Mouse (Mus musculus) adrenal gland, postnatal 14 days (tissue): ENCODE results near the gene Stat5b. TPM values are rescaled to one million over a fixed set of nuclear protein-coding genes. Genes with fewer than 3 reads are reported as not detected.

Source experiments
- DNase-seq: peaks from one replicate; pipeline ENCODE4 v3.0.0; 2021; ENCODE audit warnings: mixed read lengths
- total RNA-seq: library from RNA; stranded (reverse); gene quantifications from 2 replicates; pipeline ENCODE4 v1.2.3, GENCODE M21; 2021

Stat5b gene
- total RNA-seq, 1 experiment from 2014 or later: 74.6 TPM

- no peak for DNase-seq
These were observed 82.7 kb downstream of the Stat5b start for GRCm38 (mm10) chr11:100767871-100768270.

- DNase-seq: no peak
These were observed 83.8 kb downstream of the Stat5b start for GRCm38 (mm10) chr11:100766726-100767125.

GRCm38 (mm10) chr11:100762831-100763230, 87.7 kb downstream of the Stat5b start, which contains the start of gene Hcrt:
Hcrt (minus strand) TSS chr11:100762931.
- DNase-seq: no peak

GRCm38 (mm10) chr11:100761547-100762045, 88.9 kb downstream of the Stat5b start:
- peak; percentile 96 for DNase-seq

- DNase-seq: peak; percentile 81
These were observed 90.8 kb downstream of the Stat5b start, which contains the start of gene Kcnh4 for GRCm38 (mm10) chr11:100759611-100760233. Kcnh4 (minus strand) TSS chr11:100759942.

GRCm38 (mm10) chr11:100758707-100759610, 91.6 kb downstream of the Stat5b start:
- peak; percentile 78 for DNase-seq

GRCm38 (mm10) chr11:100757566-100757965, 93.0 kb downstream of the Stat5b start:
- no peak for DNase-seq

- DNase-seq: no peak
These were observed 94.0 kb downstream of the Stat5b start for GRCm38 (mm10) chr11:100756476-100756875.

GRCm38 (mm10) chr11:100754693-100755057, 95.8 kb downstream of the Stat5b start:
- no peak for DNase-seq

- no peak for DNase-seq
These were observed 96.4 kb downstream of the Stat5b start for GRCm38 (mm10) chr11:100754021-100754692.

GRCm38 (mm10) chr11:100752294-100752693, 98.2 kb downstream of the Stat5b start:
- no peak for DNase-seq

- DNase-seq: no peak
These were observed 100.4 kb downstream of the Stat5b start for GRCm38 (mm10) chr11:100750127-100750526.

- peak; percentile 38 for DNase-seq
These were observed 101.1 kb downstream of the Stat5b start for GRCm38 (mm10) chr11:100749469-100749868.

- DNase-seq: no peak
These were observed 101.9 kb downstream of the Stat5b start for GRCm38 (mm10) chr11:100748620-100749019.

- DNase-seq: no peak
These were observed 103.4 kb downstream of the Stat5b start for GRCm38 (mm10) chr11:100747114-100747513.

- no peak for DNase-seq
These were observed 104.0 kb downstream of the Stat5b start for GRCm38 (mm10) chr11:100746546-100746945.

GRCm38 (mm10) chr11:100745085-100745484, 105.4 kb downstream of the Stat5b start:
- DNase-seq: peak; percentile 66

- peak; percentile 68 for DNase-seq
These were observed 109.2 kb downstream of the Stat5b start for GRCm38 (mm10) chr11:100741348-100741747.

- no peak for DNase-seq
These were observed 111.8 kb downstream of the Stat5b start for GRCm38 (mm10) chr11:100738749-100739148.

GRCm38 (mm10) chr11:100738066-100738604, 112.4 kb downstream of the Stat5b start, which contains the start of gene Rab5c:
Rab5c (minus strand) TSS chr11:100738215.
- DNase-seq: peak; percentile 100

- DNase-seq: peak; percentile 42
These were observed 113.3 kb downstream of the Stat5b start for GRCm38 (mm10) chr11:100737105-100737733.

- DNase-seq: no peak
These were observed 113.8 kb downstream of the Stat5b start for GRCm38 (mm10) chr11:100736746-100737080.
